Mouse (Mus musculus): ENCODE measurements around the gene Cd27. TPM values are rescaled to one million over a fixed set of nuclear protein-coding genes. Genes with fewer than 3 reads are reported as not detected.
A peak's percentile ranks its signal among the peaks of the same experiment; 100 is the strongest.
"Not testable (repeated sequence)": the region's sequence is repeated elsewhere in the genome, so short reads cannot be mapped to it uniquely, and the experiment has no call there.

Gene Cd27
- 1.7 and 6.3 TPM in 2 replicates for total RNA-seq (2015; ENCODE audit: low replicate concordance)
- 0.84 and 1.0 TPM in 2 replicates for total RNA-seq (2017; ENCODE audit: low replicate concordance)

DNA sequence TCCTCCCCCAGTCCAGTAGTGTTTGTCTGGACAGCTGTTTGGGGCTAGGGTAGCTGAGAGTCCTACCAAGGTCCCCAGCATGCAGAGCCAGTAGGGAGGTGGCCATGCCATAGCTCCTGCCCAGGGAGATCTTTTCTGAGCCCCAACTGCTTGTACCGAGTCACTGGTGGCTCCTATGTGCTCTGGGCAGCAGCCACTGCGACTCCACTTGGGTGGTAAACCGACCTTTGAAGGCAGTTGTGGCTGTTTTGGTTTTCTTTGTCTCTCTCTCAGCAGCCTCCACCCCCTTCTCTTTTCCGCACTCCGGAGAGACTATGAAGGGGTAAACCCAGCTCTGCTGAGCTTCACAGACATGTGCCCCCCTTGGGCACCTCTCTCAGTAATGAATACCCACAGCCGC lies at the start of gene Cd27:
TSS of gene Cd27 (minus strand) at position 229 of the 400 bp plus-strand sequence.
- ATAC-seq (replicated peaks; ENCODE audit: low FRiP score, poor library complexity, severe bottlenecking), result no peak

DNA sequence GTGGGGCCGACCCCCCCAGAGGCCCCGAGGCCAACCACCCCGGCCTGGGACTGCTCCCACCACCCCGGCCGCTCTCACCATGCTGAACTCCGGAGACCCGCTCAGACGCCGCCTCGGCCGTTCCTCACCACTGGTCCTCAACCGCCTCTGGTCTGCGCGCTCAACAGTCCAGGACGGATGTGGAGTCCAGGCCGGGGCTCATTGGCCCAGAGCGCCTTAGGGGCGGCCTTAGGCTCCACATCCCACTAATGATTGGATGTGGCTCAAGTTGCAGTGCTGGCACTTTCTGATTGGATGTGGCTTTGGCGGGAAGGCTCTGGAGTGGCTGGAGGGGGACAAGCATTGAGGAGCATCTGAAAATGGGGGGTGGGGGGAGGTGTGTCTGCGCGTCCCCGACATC lies 49.1 kb upstream of the Cd27 start, which contains the start of gene Tuba3a:
TSS of gene Tuba3a (minus strand) at position 153 of the 400 bp plus-strand sequence.
- ATAC-seq (replicated peaks; ENCODE audit: low FRiP score, poor library complexity, severe bottlenecking), result no peak

DNA sequence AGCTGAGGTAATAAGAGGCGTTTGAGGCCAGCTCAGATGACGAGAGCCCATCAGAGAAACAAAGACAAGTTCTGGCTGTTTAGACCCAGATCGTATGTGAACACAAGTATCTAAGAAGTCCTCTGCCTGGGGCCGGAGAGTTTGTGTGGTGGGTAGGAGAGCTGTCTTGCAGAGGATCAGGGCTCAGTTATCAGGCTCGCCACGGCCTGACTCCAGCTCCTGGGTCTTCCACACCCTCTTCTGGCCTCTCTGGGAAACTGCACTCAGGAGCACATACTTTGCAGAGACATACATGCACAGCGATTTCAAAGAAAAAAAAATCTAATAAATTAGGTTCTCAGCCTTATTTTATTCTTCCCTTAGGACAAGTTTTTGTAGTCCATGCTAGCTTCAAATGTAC lies 47.9 kb upstream of the Cd27 start:
- ATAC-seq (replicated peaks; ENCODE audit: low FRiP score, poor library complexity, severe bottlenecking), result no peak

DNA sequence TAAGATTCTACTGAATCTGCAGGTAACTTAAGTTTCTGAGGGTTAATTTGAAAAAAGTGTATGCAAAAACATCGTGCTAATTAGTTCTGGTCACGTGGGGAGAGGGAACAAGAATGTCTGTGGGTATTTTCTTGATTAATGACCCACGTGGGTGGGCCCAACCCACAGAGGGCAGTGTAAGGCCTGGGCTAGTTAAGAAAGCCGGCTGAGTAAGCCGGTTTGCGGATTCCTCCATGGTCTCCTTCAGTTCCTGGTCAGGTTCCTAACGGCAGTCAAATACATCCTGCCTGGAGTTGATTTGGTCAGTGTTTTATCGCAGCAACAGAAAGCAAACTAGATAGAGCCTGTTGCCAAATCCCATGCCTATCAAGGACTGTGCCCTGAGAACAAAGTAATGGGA lies 47.4 kb upstream of the Cd27 start:
- ATAC-seq (replicated peaks; ENCODE audit: low FRiP score, poor library complexity, severe bottlenecking), result no peak

DNA sequence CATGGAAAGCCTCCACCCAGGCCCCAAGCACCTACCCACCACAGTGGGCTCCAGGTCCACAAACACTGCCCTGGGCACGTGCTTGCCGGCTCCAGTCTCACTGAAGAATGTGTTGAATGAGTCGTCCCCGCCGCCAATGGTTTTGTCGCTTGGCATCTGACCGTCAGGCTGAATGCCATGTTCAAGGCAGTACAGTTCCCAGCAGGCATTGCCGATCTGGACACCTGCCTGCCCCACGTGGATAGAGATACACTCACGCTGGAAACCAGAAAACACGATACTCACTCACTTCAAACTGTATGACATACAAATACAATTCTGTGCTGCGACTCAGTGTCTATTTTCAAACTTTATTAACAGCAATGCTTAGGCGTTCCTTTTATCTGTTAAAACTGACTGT lies 45.9 kb upstream of the Cd27 start:
- not testable (repeated sequence) for ATAC-seq (replicated peaks; ENCODE audit: low FRiP score, poor library complexity, severe bottlenecking)

DNA sequence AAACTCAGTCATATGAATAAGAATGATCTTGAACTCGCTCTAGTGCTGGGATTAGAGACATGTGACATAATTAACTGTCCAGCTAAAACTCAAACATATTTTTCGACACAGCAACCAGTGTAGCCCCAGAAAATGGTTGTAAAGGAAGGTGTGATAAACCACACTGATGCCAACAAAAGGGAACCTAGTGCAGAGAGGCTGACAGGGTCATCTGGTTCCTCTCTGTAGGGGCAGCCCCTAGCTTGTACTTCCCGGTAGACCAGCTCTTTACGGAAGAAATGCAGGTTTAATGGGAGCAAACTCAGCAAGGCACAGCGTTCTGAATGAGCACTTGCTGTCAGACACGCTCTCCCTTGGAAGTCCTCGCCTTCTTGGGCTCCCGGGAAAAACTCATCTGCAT lies 42.9 kb upstream of the Cd27 start:
- ATAC-seq (replicated peaks; ENCODE audit: low FRiP score, poor library complexity, severe bottlenecking), result no peak

DNA sequence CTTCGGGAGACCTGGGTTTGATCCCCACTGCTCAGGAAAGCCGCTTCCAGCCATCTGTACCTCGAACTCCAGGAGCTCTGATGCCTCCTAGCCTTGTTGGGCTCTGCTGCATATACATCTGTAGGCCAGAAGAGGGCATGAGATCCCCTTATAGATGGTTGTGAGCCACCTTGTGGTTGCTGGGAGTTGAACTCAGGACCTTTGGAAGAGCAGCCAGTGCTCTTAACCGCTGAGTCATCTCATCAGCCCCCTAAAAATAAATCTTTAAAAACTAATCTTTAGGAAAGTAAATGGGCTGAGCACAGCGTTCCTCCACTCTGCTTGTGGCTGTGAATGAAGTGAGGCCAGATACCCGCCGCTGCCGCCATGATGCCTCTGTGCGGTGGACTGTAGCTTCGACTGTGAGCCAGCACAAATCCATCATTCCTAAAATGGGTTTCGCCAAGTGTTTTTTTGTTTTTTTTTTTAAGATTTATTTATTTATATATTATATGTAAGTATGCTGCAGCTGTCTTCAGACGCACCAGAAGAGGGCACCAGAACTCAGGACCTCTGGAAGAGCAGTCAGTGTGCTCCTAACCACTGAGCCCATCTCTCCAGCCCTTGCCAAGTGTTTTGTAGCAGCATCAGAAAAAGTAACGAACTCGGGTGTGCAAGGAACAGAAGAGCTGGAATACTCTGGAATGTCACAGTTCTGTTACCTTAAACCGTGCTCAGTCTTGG lies 38.2 kb upstream of the Cd27 start:
- no peak for ATAC-seq (replicated peaks; ENCODE audit: low FRiP score, poor library complexity, severe bottlenecking)

DNA sequence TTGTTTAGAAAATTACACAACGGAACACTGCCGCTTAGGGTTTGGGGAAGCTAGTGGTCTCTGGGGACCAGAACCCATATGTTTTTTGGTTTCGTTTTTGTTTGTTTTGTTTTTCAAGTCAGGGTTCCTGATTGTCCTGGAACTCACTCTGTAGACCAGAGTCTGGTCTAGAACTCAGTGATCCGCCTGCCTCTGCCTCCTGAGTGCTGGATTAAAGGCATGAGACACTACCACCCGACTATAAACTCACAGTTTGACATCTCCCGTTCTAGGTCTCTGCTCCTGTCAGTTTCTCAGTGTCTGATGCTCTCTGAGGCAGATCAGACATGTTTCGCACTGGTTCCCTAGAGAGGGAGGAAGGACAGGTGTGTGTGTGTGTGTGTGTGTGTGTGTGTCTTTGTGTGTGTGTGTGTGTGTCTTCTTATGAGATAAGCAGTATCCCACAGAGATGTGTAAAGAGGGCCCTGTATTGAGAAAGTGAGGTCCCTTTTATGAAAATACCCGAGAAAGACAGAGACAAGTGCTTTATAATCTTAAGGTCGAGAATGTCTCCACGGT lies 35.5 kb upstream of the Cd27 start:
- ATAC-seq (replicated peaks; ENCODE audit: low FRiP score, poor library complexity, severe bottlenecking), result no peak

DNA sequence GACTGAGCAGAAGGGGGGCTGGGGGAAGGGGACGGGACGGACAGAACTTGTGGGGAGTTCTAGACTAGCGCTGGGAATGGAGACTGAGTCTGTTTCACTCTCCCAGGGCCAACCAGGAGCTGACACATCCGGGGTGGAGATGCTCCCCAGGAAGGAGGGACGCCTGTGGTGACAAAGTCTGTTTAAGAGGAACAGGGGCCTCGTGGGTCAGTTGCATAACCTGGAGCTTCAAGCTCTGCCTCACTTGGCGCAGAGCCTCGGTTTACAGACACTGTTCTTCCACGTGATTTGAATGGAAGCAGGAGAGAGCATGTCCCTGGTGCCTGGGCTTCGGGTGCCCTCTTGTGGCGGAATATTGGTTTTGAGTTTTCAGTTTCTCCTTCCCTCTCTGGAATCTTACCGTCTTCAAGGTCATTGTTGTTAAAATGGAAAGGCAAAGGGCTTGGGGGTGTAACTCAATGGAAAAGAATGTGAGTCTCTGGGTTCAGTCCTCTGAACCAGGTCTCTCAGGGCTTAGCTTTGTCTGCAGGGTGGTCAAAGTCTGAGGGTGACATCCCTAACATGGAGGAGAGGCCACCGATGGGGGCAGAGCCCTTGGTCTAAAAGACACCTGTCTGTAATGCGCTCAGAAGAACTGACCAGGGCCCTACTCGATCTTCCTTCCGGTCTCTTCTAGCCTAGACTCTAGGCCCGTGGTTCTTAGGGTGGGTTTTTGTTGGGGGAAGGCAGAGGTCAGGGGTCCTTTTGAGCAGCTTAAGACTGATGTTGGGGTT lies 34.8 kb upstream of the Cd27 start:
- ATAC-seq (replicated peaks; ENCODE audit: low FRiP score, poor library complexity, severe bottlenecking), result peak; percentile 56

DNA sequence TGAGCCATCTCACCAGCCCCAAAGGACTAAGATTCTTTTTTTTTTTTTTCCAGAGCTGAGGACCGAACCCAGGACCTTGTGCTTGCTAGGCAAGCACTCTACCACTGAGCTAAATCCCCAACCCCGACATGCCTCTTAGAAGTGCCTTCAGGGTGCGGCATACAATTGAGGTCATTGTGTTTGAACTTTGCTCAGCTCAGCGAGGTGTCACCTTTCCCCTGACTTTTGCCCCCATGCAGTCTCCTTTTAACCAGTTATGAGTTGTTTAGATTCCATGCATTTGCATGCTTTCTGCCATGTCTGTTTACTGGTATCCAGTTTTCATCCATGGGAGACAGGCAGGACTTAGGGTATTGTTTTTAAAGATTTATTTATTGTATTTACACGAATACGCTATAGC lies 32.0 kb upstream of the Cd27 start:
- ATAC-seq (replicated peaks; ENCODE audit: low FRiP score, poor library complexity, severe bottlenecking), result no peak

DNA sequence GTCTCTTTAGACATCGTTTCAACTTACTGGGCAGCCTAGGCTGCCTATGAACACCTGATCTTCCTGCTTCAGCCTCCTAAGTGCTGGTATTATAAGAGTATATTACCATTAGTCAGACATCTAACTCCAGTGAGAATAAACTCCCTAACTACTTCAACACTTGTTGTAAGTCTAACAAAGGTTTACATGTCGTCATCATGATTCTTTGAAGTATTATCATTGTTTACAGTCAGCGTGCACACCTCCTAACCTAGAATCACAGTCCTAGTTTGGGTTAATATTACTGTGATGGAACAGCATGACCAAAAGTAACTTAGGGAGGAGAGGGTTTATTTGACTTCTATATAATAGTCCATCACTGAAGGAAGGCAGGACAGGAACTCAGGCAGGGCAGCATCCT lies 30.7 kb upstream of the Cd27 start:
- ATAC-seq (replicated peaks; ENCODE audit: low FRiP score, poor library complexity, severe bottlenecking), result no peak

DNA sequence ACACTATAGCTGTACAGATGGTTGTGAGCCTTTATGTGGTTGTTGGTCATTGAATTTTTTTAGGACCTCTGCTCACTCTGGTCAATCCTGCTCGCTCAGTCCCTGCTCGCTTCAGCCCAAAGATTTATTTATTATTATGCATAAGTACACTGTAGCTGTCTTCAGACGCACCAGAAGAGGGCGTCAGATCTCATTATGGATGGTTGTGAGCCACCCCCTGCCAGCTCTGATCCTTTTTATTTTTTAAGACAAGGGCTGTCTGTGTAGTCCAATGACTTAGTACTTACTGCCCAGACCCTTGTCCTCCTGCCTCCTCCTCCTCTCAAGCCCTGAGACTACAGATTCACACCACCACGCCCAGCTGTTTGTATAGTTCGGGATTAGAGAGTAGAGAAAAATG lies 29.8 kb upstream of the Cd27 start:
- not testable (repeated sequence) for ATAC-seq (replicated peaks; ENCODE audit: low FRiP score, poor library complexity, severe bottlenecking)

DNA sequence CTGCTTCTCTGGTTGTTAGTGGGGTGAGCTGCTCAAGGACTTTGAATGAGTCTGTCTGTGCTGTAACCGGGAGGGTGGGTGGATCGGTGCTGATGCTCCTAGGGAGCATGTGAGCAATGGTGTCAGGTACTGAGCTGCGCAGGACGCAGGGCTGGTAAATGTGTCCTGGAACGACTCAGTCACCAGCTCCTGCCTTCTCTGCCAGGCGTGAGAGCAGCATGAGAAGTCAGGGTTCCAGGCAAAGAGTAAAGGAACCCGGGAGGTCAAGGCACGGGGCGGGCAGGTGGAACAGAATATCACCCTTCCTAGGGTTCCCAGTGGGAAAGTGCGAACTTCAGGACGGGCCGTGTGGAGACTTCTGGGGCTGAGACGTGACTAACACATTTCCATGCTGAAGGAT lies 29.3 kb upstream of the Cd27 start:
- ATAC-seq (replicated peaks; ENCODE audit: low FRiP score, poor library complexity, severe bottlenecking), result no peak

DNA sequence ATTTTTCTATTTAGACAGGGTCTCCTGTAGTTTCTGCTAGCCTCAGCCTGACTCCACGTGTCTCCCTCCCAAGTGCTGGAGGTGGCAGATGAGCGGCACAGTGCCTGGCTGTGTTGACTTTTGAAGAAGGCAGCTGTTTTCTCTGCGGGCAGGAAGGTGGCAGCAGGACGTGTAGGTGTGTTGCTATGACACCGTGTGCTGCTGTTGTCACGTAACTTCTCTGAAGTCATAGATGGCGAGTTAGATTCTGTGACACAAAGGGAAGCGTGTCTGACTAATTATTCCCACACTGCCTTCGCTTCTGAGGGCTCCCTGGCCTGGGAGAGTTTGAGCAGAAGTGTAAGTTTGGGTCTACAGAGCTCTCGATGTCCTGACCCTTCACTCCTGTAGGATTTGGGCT lies 28.4 kb upstream of the Cd27 start:
- ATAC-seq (replicated peaks; ENCODE audit: low FRiP score, poor library complexity, severe bottlenecking), result no peak

DNA sequence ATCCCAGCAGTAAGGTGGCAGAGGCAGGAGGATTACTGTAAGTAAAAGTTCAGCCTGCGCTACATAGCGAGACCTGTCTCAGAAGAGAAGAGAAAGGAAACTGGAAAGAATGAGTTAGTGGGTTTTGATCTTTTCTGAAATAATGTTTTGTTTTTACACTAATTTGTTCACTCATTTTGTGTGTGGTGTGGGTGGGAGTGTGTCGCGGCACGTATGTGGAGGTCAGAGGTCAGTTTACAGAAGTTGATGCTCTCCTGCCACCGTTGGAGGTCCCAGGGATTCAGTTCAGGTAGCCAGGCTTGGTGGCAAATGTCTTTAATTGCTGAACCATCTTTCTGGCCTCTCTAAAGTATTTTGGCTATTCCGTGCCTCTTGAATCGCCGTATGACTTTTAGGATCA lies 27.4 kb upstream of the Cd27 start:
- no peak for ATAC-seq (replicated peaks; ENCODE audit: low FRiP score, poor library complexity, severe bottlenecking)

DNA sequence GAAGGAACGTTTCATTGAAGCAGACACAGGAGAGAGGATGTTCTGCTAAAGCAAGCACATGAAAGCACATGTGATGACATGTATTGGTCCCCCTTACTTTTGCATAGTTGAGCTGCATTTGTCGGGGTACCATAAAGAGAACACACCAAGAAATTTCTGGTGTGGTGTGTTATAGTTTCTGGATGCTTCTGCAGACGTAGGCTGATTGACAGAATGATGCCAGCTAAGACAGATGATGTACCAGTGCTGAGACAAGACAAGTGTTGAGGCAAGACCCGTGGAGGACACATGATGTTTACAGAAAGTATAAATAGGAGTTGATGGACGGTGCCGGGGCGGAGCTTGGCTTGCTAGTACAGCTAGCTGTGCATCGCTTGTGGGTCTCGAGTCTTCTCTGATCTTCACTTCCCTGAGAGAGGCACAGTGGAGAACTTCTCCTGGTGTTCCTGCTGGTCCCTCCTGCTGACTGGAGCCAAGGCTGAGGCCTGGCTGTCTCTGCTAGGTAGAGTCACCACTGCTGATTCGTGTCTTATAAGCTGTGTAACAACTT lies 23.3 kb upstream of the Cd27 start:
- ATAC-seq (replicated peaks; ENCODE audit: low FRiP score, poor library complexity, severe bottlenecking), result no peak

DNA sequence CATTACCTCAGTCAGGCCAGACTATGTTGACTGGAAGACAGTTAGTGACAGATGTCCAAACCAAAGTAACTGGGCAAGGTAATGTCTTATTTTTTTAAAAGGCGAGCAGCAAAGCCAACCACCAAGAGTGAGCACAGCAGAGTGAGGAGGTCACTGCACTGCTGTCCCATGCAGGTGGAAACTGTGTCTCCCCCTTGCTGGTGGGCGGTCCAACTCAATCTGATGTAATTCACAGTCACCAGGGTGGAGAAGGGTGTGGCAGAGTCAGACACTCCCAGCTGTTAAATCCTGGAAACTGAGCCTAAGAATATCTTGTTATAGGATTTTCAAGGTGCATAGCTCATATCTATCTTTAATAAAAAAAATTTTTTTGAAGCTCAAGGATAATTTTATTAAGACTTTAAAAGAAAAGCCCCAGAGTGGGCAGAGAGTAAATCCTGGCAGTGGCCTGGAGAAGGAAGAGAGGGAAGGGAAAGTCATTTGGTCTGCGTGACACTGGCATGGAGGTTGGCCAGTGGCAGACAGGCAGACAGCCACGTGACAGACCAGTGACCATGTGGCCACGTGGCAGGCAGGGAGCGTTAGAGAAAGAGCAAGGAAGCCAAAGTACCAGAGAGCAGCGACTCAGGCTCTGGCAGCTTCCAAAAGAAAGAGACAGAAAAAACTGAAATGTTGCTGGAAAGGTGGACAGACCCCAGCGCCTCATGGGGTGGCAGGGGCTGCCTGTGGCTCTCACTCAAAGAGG lies 19.6 kb upstream of the Cd27 start:
- ATAC-seq (replicated peaks; ENCODE audit: low FRiP score, poor library complexity, severe bottlenecking), result no peak

DNA sequence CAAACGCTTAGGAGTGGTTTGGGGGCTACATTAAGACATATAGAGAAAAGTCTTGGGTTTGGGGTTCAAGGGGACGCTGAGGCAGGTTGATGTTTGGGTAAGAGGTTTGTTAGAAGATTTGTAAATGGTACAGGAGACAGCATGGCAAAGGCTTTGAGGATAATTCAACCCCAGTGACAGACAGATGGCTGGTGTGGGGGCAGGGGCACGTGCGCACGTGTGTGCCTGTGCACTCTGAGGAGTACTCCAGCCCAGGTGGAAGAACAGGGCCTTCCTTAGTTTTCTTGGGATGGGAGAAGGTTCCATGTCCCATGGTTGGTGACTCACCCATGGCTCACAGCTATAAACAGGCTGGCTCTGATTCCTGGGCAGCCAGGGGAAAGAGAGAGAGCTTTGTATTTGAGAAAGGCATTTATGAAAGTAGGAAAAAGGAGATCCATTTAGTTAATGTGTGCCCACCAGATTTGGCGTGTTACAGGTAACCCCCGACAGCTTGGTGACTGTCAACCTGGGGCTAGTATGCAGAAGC lies 18.8 kb upstream of the Cd27 start:
- ATAC-seq (replicated peaks; ENCODE audit: low FRiP score, poor library complexity, severe bottlenecking), result no peak

DNA sequence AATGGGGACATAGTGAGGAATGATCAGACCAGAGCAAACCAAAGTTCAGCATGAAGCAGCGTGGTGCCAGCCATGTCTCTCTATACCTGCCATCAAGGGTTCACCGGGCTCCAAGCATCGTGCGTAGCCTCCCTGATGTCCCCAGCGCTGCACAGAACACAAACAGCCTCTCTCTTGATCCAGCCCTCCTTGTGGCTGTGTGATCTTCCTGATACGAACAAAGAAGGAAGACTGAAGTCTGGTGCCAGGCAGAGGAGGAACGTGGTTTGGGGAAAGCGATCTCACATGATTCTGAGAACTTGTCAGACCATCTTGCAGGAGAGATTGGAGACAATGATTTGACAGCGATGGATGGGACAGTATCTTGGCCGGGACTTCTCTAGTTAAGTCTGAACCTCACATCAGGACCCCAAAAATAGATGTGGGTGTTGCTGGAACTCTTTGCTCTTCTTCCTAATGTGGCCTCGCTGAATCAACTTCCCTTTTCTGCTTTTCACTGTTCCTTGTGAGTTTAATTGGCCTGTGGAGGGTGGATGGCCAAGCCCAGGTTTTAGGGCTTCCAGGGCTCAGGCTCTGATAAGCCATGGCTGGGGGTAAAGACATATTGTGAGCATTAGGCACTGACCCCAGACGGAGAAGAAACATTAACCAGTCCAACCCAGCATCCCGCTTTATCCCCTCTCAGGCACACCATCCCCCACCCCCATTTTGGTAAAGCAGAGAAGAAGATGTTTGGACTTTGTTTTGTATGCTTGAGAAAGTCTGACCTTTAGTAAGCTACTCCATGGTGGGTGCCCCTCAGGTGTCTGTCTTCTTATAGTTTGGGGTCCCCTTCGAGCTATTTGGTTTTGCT lies 17.3 kb upstream of the Cd27 start:
- no peak for ATAC-seq (replicated peaks; ENCODE audit: low FRiP score, poor library complexity, severe bottlenecking)

Data from erythroblast, adult 5-6 weeks (primary cell).